Mouse (Mus musculus) liver, embryonic 11.5 days (tissue): ENCODE data around the gene Zfp618. TPM values are rescaled to one million over a fixed set of nuclear protein-coding genes. Genes with fewer than 3 reads are reported as not detected.

Source experiments
- ATAC-seq: fragments of 200-750 bp; cut with Nextera tagmentation; replicated peaks from 2 replicates; pipeline ENCODE4 v1.8.0; 2017; ENCODE audit warnings: moderate number of reproducible peaks, mild to moderate bottlenecking, moderate TSS enrichment, moderate library complexity; ENCODE audit not compliant: low FRiP score
- DNase-seq: peaks from one replicate; pipeline ENCODE4 v3.0.0-alpha.2; 2017; ENCODE audit warnings: low spot score
- H3K27ac ChIP-seq: fragments of 300-500 bp; sonication (generic); 2 replicates; pipeline ENCODE4 v1.5.1; 2014; ENCODE audit warnings: mild to moderate bottlenecking, low read depth, low read length, control low read depth
- H3K27me3 ChIP-seq: fragments of 300-500 bp; sonication (generic); replicated peaks from 2 replicates; pipeline ENCODE4 v1.6.1; 2014; ENCODE audit warnings: low read length, mixed read lengths; ENCODE audit not compliant: control insufficient read depth, insufficient read depth
- H3K36me3 ChIP-seq: fragments of 300-500 bp; sonication (generic); 2 replicates; pipeline ENCODE4 v1.6.1; 2014; ENCODE audit warnings: mild to moderate bottlenecking, low read length, moderate library complexity, mixed read lengths; ENCODE audit not compliant: control insufficient read depth, insufficient read depth
- H3K4me1 ChIP-seq: fragments of 300-500 bp; sonication (generic); replicated peaks from 2 replicates; pipeline ENCODE4 v1.6.1; 2014; ENCODE audit warnings: low read length, mixed read lengths; ENCODE audit not compliant: control insufficient read depth, insufficient read depth
- H3K4me2 ChIP-seq: fragments of 300-500 bp; sonication (generic); 2 replicates; pipeline ENCODE4 v1.6.1; 2014; ENCODE audit warnings: mild to moderate bottlenecking, control low read depth, moderate library complexity
- H3K4me3 ChIP-seq: fragments of 300-500 bp; sonication (generic); 2 replicates; pipeline ENCODE4 v1.5.1; 2014; ENCODE audit warnings: low read depth, low read length, control low read depth
- H3K9ac ChIP-seq: fragments of 300-500 bp; sonication (generic); 2 replicates; pipeline ENCODE4 v1.6.1; 2014; ENCODE audit warnings: low read depth, low read length, control low read depth
- H3K9me3 ChIP-seq: fragments of 300-500 bp; sonication (generic); 2 replicates; pipeline ENCODE4 v1.6.1; 2016; ENCODE audit warnings: low read length, inconsistent platforms, mixed read lengths; ENCODE audit not compliant: control insufficient read depth
- WGBS: fragments of 180-500 bp; shearing (Covaris S2); extraction: QIAGEN DNeasy Blood & Tissue Kit; methylation state at CpG from one replicate; pipeline ENCODE4 v1.1.7; 2014; 5-methylcytosine and 5-hydroxymethylcytosine counted together
- polyA plus RNA-seq: library from polyadenylated mRNA; unstranded; fragments of >200 nt; fragmentation: Nextera tagmentation; extraction: Ambion mirVana; gene quantifications from 2 replicates; pipeline ENCODE4 v1.2.1, GENCODE M21; 2014

The Zfp618 gene
- polyA plus RNA-seq, 1 experiment from 2014 or later, result 12.9 TPM

GRCm38 (mm10) chr4:63118639-63119437 is 153.5 kb downstream of the Zfp618 start:
- peaks cover 6% of the 10 kb centered on the region; the same call in 1 of the 2 replicates for H3K36me3 ChIP-seq
- peak; percentile 61 for ATAC-seq

GRCm38 (mm10) chr4:63124861-63125466 is 159.6 kb downstream of the Zfp618 start:
- no peak for ATAC-seq
- peaks cover 6% of the 10 kb centered on the region; the same call in 1 of the 2 replicates for H3K36me3 ChIP-seq
- WGBS, result 68% methylated on average over 8 of the region's 8 CpGs

More at GRCm38 (mm10) chr4:63118639-63119437, 153.5 kb downstream of the Zfp618 start:
- no peak overlapping the region for H3K9ac ChIP-seq
- no peak overlapping the region for H3K27ac ChIP-seq
- H3K27me3 ChIP-seq, result no peaks in the 10 kb centered on the region
- no peak overlapping the region for H3K4me2 ChIP-seq
- DNase-seq, result peak; percentile 63
- no peak overlapping the region for H3K4me3 ChIP-seq
- 75% methylated on average over 5 of the region's 5 CpGs for WGBS
- H3K9me3 ChIP-seq, result no peaks in the 10 kb centered on the region
- no peaks in the 10 kb centered on the region for H3K4me1 ChIP-seq

GRCm38 (mm10) chr4:63129891-63130624 is 164.7 kb downstream of the Zfp618 start:
- Histone ChIP-seq H3K4me2 (no peak overlapping the region), H3K9me3 (no peaks in the 10 kb centered on the region), H3K4me1 (no peaks in the 10 kb centered on the region), H3K4me3 (no peak overlapping the region), H3K27ac (no peak overlapping the region), H3K36me3 (peaks cover 3% of the 10 kb centered on the region; the same call in 1 of the 2 replicates), H3K9ac (no peak overlapping the region), H3K27me3 (no peaks in the 10 kb centered on the region)
- DNase-seq, result no peak
- WGBS, result 80% methylated on average over 5 of the region's 5 CpGs
- no peak for ATAC-seq

More at GRCm38 (mm10) chr4:63124861-63125466, 159.6 kb downstream of the Zfp618 start:
- Histone ChIP-seq H3K4me3 (no peak overlapping the region), H3K4me1 (no peaks in the 10 kb centered on the region), H3K9ac (no peak overlapping the region), H3K27ac (no peak overlapping the region), H3K9me3 (no peaks in the 10 kb centered on the region), H3K27me3 (no peaks in the 10 kb centered on the region), H3K4me2 (no peak overlapping the region)
- DNase-seq, result no peak

- ATAC-seq (no peak), DNase-seq (no peak)
- Histone ChIP-seq H3K4me2 (no peak overlapping the region), H3K4me1 (no peaks in the 10 kb centered on the region), H3K27me3 (no peaks in the 10 kb centered on the region), H3K9ac (no peak overlapping the region), H3K27ac (no peak overlapping the region), H3K4me3 (no peak overlapping the region), H3K36me3 (no peaks in the 10 kb centered on the region), H3K9me3 (peaks cover 3% of the 10 kb centered on the region; the same call in 1 of the 2 replicates)
- WGBS, result 87% methylated on average over 6 of the region's 6 CpGs
These were observed 181.9 kb downstream of the Zfp618 start for GRCm38 (mm10) chr4:63147268-63147667.

DNA sequence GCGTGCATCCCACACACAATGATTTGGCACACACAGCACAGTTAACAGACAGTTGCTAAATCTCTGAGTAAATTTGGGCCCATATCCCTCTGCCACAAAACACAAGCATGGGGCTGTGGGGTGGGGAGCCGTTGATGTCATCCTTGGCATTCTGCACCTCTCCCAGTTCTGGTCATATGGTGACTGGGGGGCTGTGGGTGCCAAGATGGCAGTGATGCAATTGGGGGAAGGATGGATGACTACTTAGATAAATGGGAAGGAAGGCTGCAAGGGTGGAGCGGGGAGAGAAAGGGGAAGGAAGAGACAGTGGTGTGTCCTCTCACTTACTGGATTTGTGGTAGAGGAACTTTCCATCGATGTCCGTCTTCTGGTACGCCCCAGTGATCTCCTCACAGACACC is 185.8 kb downstream of the Zfp618 start:
- WGBS, result 60% methylated on average over 6 of the region's 6 CpGs
- ATAC-seq (no peak), DNase-seq (no peak)
- no peaks in the 10 kb centered on the region for H3K27me3 ChIP-seq
- H3K9me3 ChIP-seq, result peaks cover 3% of the 10 kb centered on the region; the same call in 1 of the 2 replicates
- H3K4me1 ChIP-seq, result 0 out of 2 replicates have a peak, but pooled peaks cover 2% of the 10 kb centered on the region
- H3K27ac ChIP-seq, result no peak overlapping the region
- peak overlapping the region; percentile 48; the same call in 1 of the 2 replicates for H3K4me3 ChIP-seq
- H3K36me3 ChIP-seq, result no peaks in the 10 kb centered on the region
- peak overlapping the region; percentile 59 for H3K4me2 ChIP-seq
- no peak overlapping the region for H3K9ac ChIP-seq

DNA sequence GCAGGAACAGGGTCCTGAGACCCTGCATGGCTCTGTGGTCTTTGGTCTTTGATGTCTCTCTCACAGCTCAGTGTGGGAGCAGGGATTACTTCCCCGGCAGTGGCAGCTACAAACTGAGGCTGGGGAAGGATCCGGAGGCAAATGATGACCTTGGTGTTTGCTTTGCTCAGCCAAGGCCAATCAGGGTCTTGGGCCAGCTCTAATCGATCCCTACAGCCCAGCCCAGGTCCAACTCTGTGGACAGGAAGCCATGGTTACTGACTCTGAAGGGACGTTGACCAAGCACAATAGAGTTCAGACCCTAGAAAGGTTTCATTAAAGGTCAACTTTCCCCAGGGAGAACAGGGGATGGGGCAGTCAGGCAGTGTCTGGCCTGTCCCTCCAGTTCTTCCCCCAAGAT is 188.7 kb downstream of the Zfp618 start:
- DNase-seq (no peak), ATAC-seq (peak; percentile 67)
- no peaks in the 10 kb centered on the region for H3K27me3 ChIP-seq
- peak overlapping the region; percentile 69 for H3K27ac ChIP-seq
- 48% methylated on average over 4 of the region's 4 CpGs for WGBS
- H3K9ac ChIP-seq, result no peak overlapping the region
- H3K4me3 ChIP-seq, result peak overlapping the region; percentile 48
- no peak overlapping the region; the same call in 1 of the 2 replicates for H3K4me2 ChIP-seq
- no peaks in the 10 kb centered on the region for H3K36me3 ChIP-seq
- 0 out of 2 replicates have a peak, but pooled peaks cover 2% of the 10 kb centered on the region for H3K4me1 ChIP-seq
- H3K9me3 ChIP-seq, result no peaks in the 10 kb centered on the region

GRCm38 (mm10) chr4:63154699-63155098 is 189.3 kb downstream of the Zfp618 start, which contains the start of gene Ambp:
TSS of gene Ambp (minus strand) at chr4:63154799.
- no peaks in the 10 kb centered on the region for H3K27me3 ChIP-seq
- H3K36me3 ChIP-seq, result no peaks in the 10 kb centered on the region
- peak within 1 kb of the TSS; percentile 59 for H3K4me2 ChIP-seq
- peak within 1 kb of the TSS; percentile 69 for H3K27ac ChIP-seq
- H3K4me3 ChIP-seq, result peak within 1 kb of the TSS; percentile 48
- 53% methylated on average over 5 of the region's 5 CpGs for WGBS
- no peaks in the 10 kb centered on the region for H3K9me3 ChIP-seq
- ATAC-seq (no peak), DNase-seq (no peak)
- 0 out of 2 replicates have a peak, but pooled peaks cover 2% of the 10 kb centered on the region for H3K4me1 ChIP-seq
- H3K9ac ChIP-seq, result peak within 1 kb of the TSS; percentile 34; the same call in 1 of the 2 replicates

DNA sequence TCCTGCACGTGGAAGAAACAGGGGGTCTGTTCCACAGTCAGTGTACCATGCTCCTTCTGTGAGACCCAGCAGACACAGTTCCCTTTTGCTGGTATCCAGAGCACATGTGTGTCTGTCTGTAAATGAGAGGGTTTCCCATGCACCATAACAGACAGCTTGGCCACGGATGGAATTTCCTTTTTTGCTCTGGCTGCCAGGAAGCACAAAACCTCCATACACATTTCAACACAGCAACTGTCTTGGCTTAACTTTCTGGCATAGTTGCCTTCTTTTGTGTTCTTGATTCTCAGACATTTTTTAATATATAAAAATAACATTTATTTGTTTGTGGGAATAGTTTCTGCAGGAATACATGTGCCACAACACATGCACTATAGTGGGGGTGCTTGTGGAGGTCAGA is 190.2 kb downstream of the Zfp618 start:
- no peak overlapping the region for H3K4me3 ChIP-seq
- no peak overlapping the region for H3K27ac ChIP-seq
- H3K9ac ChIP-seq, result no peak overlapping the region
- no peaks in the 10 kb centered on the region for H3K27me3 ChIP-seq
- H3K36me3 ChIP-seq, result no peaks in the 10 kb centered on the region
- ATAC-seq (no peak), DNase-seq (no peak)
- 0 out of 2 replicates have a peak, but pooled peaks cover 2% of the 10 kb centered on the region for H3K4me1 ChIP-seq
- H3K9me3 ChIP-seq, result no peaks in the 10 kb centered on the region
- WGBS, result 43% methylated on average over 2 of the region's 2 CpGs
- no peak overlapping the region for H3K4me2 ChIP-seq
